Mouse (Mus musculus) liver, postnatal 0 days (tissue): ENCODE measurements around the gene Heatr5b. TPM values are rescaled to one million over a fixed set of nuclear protein-coding genes. Genes with fewer than 3 reads are reported as not detected.
A peak's percentile ranks its signal among the peaks of the same experiment; 100 is the strongest.

ENCODE experiments used
- ATAC-seq: fragments of 200-750 bp; cut with Nextera tagmentation; 2 replicates; pipeline ENCODE4 v1.8.0; 2017; ENCODE audit warnings: mild to moderate bottlenecking, moderate library complexity
- DNase-seq: peaks from one replicate; pipeline ENCODE4 v3.0.0-alpha.2; 2016
- H3K27ac ChIP-seq: fragments of 300-500 bp; sonication (generic); 2 replicates; pipeline ENCODE4 v1.5.1; 2014; ENCODE audit warnings: antibody characterized with exemption, moderate library complexity, mild to moderate bottlenecking, low read depth
- H3K27me3 ChIP-seq: fragments of 300-500 bp; sonication (generic); 2 replicates; pipeline ENCODE4 v1.6.1; 2014; ENCODE audit warnings: low read length, control low read depth, mixed read lengths; ENCODE audit not compliant: insufficient read depth
- H3K36me3 ChIP-seq: fragments of 300-500 bp; sonication (generic); replicated peaks from 2 replicates; pipeline ENCODE4 v1.6.1; 2014; ENCODE audit warnings: mild to moderate bottlenecking, control low read depth, low read length, moderate library complexity, mixed read lengths; ENCODE audit not compliant: insufficient read depth
- H3K4me1 ChIP-seq: fragments of 300-500 bp; sonication (generic); 2 replicates; pipeline ENCODE4 v1.6.1; 2014; ENCODE audit warnings: antibody characterized with exemption, mild to moderate bottlenecking, control low read depth; ENCODE audit not compliant: insufficient read depth
- H3K4me2 ChIP-seq: fragments of 300-500 bp; sonication (generic); 2 replicates; pipeline ENCODE4 v1.6.1; 2014; ENCODE audit warnings: low read depth, mild to moderate bottlenecking, low read length, moderate library complexity, mixed read lengths
- H3K4me3 ChIP-seq: fragments of 300-500 bp; sonication (generic); 2 replicates; pipeline ENCODE4 v1.5.1; 2014; ENCODE audit warnings: low read depth, low read length
- H3K9ac ChIP-seq: fragments of 300-500 bp; sonication (generic); replicated peaks from 2 replicates; pipeline ENCODE4 v1.6.1; 2014; ENCODE audit warnings: mild to moderate bottlenecking, moderate library complexity
- H3K9me3 ChIP-seq: fragments of 300-500 bp; sonication (generic); 2 replicates; pipeline ENCODE4 v1.6.1; 2016; ENCODE audit warnings: mild to moderate bottlenecking, control low read depth, low read length, mixed read lengths
- CTCF ChIP-seq: sonication (generic); IDR thresholded peaks from 2 replicates; pipeline ENCODE4 v1.5.1; 2016; ENCODE audit warnings: antibody characterized with exemption, low read depth
- EP300 ChIP-seq: IDR thresholded peaks from 2 replicates; pipeline ENCODE4 v1.6.1; 2016; ENCODE audit warnings: antibody characterized with exemption, low read depth, mild to moderate bottlenecking
- WGBS: fragments of 180-500 bp; shearing (Covaris S2); extraction: QIAGEN DNeasy Blood & Tissue Kit; methylation state at CpG from one replicate; pipeline ENCODE4 v1.1.7; 2014; ENCODE audit not compliant: insufficient replicate concordance; 5-methylcytosine and 5-hydroxymethylcytosine counted together
- polyA plus RNA-seq: library from polyadenylated mRNA; unstranded; fragments of >200 nt; fragmentation: Nextera tagmentation; extraction: Ambion mirVana; gene quantifications from 2 replicates; pipeline ENCODE4 v1.2.1, GENCODE M21; 2015

Gene Heatr5b
- polyA plus RNA-seq, 1 experiment from 2014 or later: 2.3 TPM

DNA sequence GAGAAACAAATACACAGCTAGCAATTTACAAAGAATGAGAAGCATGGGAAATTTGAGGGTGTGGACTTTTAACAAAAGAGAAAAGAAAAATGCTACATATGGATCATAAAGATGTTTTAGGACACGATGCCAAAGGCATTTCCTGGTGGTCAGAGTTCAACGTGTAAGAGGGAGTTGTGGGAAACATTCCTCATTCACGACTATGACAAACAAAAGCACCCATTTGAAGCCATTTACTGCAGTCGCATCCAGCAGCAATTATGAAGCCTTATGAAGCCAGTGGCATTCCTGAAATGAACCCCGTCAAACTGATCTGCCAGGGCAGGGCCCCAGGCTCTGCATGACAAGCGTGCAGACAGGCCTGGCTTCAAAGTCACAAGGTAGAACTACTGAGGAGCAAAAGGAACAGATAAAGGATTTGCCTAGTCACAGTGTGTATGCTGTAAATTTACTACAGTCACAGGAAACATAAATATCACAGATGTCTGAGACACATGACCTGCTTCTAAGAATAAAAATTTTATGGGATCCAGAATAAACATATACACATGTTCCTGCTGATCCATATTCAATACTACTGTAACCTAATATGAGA, 110.6 kb downstream of the Heatr5b start:
- Histone ChIP-seq H3K27ac (no peak overlapping the region), H3K27me3 (no peaks in the 10 kb centered on the region), H3K4me3 (no peak overlapping the region), H3K9ac (no peak overlapping the region), H3K4me1 (peaks cover 7% of the 10 kb centered on the region; the same call in 1 of the 2 replicates), H3K36me3 (no peaks in the 10 kb centered on the region), H3K4me2 (0 out of 2 replicates have a peak overlapping the region, but pooled peaks have one; percentile 3), H3K9me3 (no peaks in the 10 kb centered on the region)
- ATAC-seq (peak; percentile 94), DNase-seq (no peak)
- peak; percentile 52 for TF ChIP-seq EP300
- no peak for TF ChIP-seq CTCF
- WGBS: 39% methylated on average over 6 of the region's 6 CpGs

DNA sequence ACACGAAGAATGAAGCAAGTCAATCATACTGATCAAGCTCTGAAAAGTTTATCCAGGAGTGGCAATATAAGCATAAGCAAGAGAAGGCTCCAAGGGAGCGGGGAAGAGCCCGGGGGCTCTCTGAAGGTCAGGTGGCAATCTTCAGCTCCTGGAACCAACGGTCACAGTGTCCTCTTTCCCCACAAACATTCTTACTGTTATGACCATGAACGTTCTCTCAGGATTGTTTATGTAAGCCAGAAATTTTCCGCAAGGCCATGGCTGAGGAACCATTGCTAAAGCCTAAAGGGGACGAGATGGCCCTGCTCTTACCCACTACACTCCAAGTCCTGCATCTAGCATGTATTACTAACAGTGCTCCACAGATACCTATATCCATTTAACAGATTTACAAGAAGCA, 113.5 kb downstream of the Heatr5b start:
- 79% methylated on average over 7 of the region's 7 CpGs for WGBS
- TF ChIP-seq CTCF: no peak
- no peak for TF ChIP-seq EP300
- no peaks in the 10 kb centered on the region for H3K27me3 ChIP-seq

DNA sequence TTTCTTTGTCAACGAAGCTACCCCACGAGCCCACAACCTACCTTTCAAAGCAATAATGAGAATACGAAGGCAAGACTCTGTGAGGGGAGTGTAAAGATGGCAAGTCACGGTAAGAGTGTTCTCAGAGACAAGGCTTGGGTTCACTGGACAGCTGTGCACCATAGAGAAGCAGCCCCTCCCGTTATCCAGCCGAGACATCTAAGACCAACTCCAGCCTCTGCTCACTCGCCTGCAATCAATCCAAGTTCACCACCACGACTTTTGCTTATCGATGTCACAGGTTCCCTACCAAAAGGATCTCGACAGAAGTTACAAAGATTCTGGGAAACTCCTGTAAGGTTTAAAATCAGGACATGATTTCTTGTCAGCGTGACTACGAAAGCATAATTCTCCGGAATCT, 116.1 kb downstream of the Heatr5b start:
- Histone ChIP-seq H3K9me3 (peaks cover 2% of the 10 kb centered on the region; the same call in 1 of the 2 replicates), H3K9ac (no peak overlapping the region), H3K27me3 (no peaks in the 10 kb centered on the region), H3K4me2 (no peak overlapping the region), H3K27ac (no peak overlapping the region), H3K4me1 (no peaks in the 10 kb centered on the region), H3K4me3 (no peak overlapping the region), H3K36me3 (peaks cover 10% of the 10 kb centered on the region)
- WGBS: 90% methylated on average over 13 of the region's 13 CpGs
- DNase-seq (no peak), ATAC-seq (no peak)
- TF ChIP-seq CTCF (no peak), EP300 (no peak)

More for the DNA sequence above, 113.5 kb downstream of the Heatr5b start:
- Histone ChIP-seq H3K27ac (no peak overlapping the region), H3K36me3 (peaks cover 10% of the 10 kb centered on the region), H3K4me3 (no peak overlapping the region), H3K4me1 (0 out of 2 replicates have a peak, but pooled peaks cover 3% of the 10 kb centered on the region), H3K4me2 (no peak overlapping the region), H3K9ac (no peak overlapping the region), H3K9me3 (peaks cover 2% of the 10 kb centered on the region; the same call in 1 of the 2 replicates)
- ATAC-seq (no peak), DNase-seq (no peak)

DNA sequence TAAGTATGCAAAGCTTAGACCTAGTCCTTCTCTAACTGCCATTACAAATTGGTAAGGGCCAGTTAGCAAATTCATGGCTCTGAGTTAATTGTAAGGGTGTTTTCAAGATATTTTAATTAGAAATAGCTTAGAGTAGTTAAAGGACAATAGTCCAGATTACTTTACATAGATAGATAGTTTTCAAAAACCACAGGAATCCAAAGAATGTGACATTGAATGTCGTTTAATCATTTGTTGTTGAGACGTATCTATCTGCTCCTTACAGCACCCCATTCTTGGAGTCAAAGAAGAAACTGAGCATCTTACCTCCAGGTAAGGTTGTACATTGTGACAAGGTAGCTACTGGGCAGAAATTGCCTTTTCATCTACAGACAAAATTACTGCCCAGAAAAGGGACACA, 124.9 kb downstream of the Heatr5b start:
- DNase-seq: no peak
- H3K4me3 ChIP-seq: no peak overlapping the region
- H3K9ac ChIP-seq: no peak overlapping the region

DNA sequence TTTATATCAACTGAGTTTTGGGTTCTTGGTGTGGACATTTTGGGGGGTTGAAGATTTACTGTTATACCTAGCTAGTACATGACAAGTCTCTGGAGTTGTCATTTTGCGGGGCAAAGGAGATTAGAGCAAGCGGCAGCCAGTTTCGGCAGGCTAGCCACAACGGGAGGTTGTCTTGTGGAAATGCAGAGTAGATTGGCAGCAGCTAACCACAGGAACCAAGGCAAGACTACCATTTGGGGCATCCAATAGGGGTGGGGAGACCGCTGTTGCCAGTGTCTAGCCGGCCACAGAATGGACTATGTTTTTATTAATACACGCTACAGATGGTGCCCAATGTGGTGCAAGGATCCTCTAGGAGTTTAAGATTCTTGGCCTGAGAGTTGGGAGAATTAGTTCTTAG, 126.7 kb downstream of the Heatr5b start:
- no peak for TF ChIP-seq EP300
- TF ChIP-seq CTCF: no peak
- Histone ChIP-seq H3K36me3 (peaks cover 3% of the 10 kb centered on the region; the same call in 1 of the 2 replicates), H3K9ac (no peak overlapping the region), H3K4me3 (no peak overlapping the region), H3K4me1 (no peaks in the 10 kb centered on the region), H3K9me3 (peaks cover 4% of the 10 kb centered on the region; the same call in 1 of the 2 replicates), H3K27me3 (no peaks in the 10 kb centered on the region), H3K4me2 (no peak overlapping the region), H3K27ac (no peak overlapping the region)
- no peak for ATAC-seq
- DNase-seq: no peak
- WGBS: 64% methylated on average over 7 of the region's 7 CpGs

More for the DNA sequence above, 124.9 kb downstream of the Heatr5b start:
- 69% methylated on average over 2 of the region's 2 CpGs for WGBS
- no peaks in the 10 kb centered on the region for H3K4me1 ChIP-seq
- no peak for TF ChIP-seq CTCF
- TF ChIP-seq EP300: no peak
- H3K9me3 ChIP-seq: peaks cover 4% of the 10 kb centered on the region; the same call in 1 of the 2 replicates
- H3K27ac ChIP-seq: no peak overlapping the region
- H3K27me3 ChIP-seq: no peaks in the 10 kb centered on the region
- peaks cover 3% of the 10 kb centered on the region; the same call in 1 of the 2 replicates for H3K36me3 ChIP-seq
- H3K4me2 ChIP-seq: no peak overlapping the region
- ATAC-seq: no peak

DNA sequence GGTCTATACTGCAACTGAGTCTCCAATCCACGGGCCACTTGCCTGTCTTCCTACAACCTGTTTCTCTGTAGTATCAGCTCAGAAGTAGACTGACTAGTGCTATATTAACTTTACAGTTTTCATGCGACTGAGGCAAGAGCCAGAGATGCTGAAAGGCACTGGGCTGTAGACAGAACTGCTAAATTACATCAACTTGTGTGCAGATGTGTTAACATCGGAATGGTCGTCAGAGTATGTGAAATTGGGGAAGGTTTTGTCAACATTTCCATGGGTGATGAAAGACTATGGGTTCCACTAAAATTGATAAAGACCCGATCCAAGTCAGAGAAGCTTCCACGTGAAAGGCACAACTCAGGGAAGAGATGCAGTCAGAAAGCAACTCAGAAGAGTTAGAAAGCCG, 132.2 kb downstream of the Heatr5b start:
- no peak overlapping the region for H3K4me3 ChIP-seq
- no peaks in the 10 kb centered on the region; the same call in 1 of the 2 replicates for H3K4me1 ChIP-seq
- DNase-seq: no peak
- H3K27me3 ChIP-seq: no peaks in the 10 kb centered on the region
- WGBS: 71% methylated on average over 7 of the region's 7 CpGs
- TF ChIP-seq CTCF (no peak), EP300 (no peak)
- ATAC-seq: peak; percentile 84
- H3K9me3 ChIP-seq: peaks cover 4% of the 10 kb centered on the region; the same call in 1 of the 2 replicates
- H3K9ac ChIP-seq: no peak overlapping the region
- no peak overlapping the region for H3K27ac ChIP-seq
- peaks cover 8% of the 10 kb centered on the region; the same call in 1 of the 2 replicates for H3K36me3 ChIP-seq
- H3K4me2 ChIP-seq: no peak overlapping the region

Other genes starting within 250 kb of the Heatr5b start
- 1.2 and 1.7 TPM in 2 replicates for gene Strn, start 98.2 kb downstream of the Heatr5b start, polyA plus RNA-seq
- 13.9 and 15.8 TPM in 2 replicates for gene Gpatch11, start 203 bp upstream of the Heatr5b start, polyA plus RNA-seq
- 7.4 and 8.4 TPM in 2 replicates for gene Eif2ak2, start 47.2 kb upstream of the Heatr5b start, polyA plus RNA-seq
- 0.07 and 0.08 TPM in 2 replicates for gene Sult6b1, start 71.6 kb upstream of the Heatr5b start, polyA plus RNA-seq
- gene Cebpzos, start 81.1 kb upstream of the Heatr5b start, polyA plus RNA-seq: 57.0 and 59.5 TPM in 2 replicates
- 32.1 and 34.6 TPM in 2 replicates for gene Cebpz, start 101.7 kb upstream of the Heatr5b start, polyA plus RNA-seq
- 18.8 and 22.2 TPM in 2 replicates for gene Ndufaf7, start 101.8 kb upstream of the Heatr5b start, polyA plus RNA-seq
- gene Prkd3, start 185.5 kb upstream of the Heatr5b start, polyA plus RNA-seq: 14.6 and 17.0 TPM in 2 replicates
- 53.2 and 53.8 TPM in 2 replicates for gene Qpct, start 216.5 kb upstream of the Heatr5b start, polyA plus RNA-seq